Mouse (Mus musculus) MEL (cell line): ENCODE data around the gene Kcnh8. TPM values are rescaled to one million over a fixed set of nuclear protein-coding genes. Genes with fewer than 3 reads are reported as not detected.
A peak's percentile ranks its signal among the peaks of the same experiment; 100 is the strongest.

Source experiments
- DNase-seq: peaks from one replicate; pipeline ENCODE4 v3.0.0; 2011; ENCODE audit warnings: low read depth, low spot score
- H3K27ac ChIP-seq: 2 replicates; pipeline ENCODE4 v1.5.1; 2012; ENCODE audit warnings: low read depth, mild to moderate bottlenecking, control low read depth, low read length, moderate library complexity; ENCODE audit not compliant: control insufficient read depth
- H3K27me3 ChIP-seq, 2 experiments: fragments of 150-350 bp in 1 of 2; sonication (generic) in 1 of 2; 2 replicates each; pipeline ENCODE4 v1.6.1; 2012; ENCODE audit warnings: low read length in 2 of 2, mild to moderate bottlenecking in 2 of 2, improper control_type of control experiment in 1 of 2, moderate library complexity in 1 of 2; ENCODE audit not compliant: insufficient read depth in 2 of 2, control insufficient read depth in 1 of 2
- H3K36me3 ChIP-seq, 2 experiments: 2 replicates each; pipeline ENCODE4 v1.6.1; 2012 to 2014; ENCODE audit warnings: low read length in 2 of 2, improper control_type of control experiment in 1 of 2, inconsistent platforms in 1 of 2, mild to moderate bottlenecking in 1 of 2; ENCODE audit not compliant: insufficient read depth in 2 of 2, control insufficient read depth in 1 of 2
- H3K4me1 ChIP-seq, 2 experiments: fragments of 150-350 bp in 1 of 2; sonication (generic) in 1 of 2; 2 replicates each; pipeline ENCODE4 v1.6.1; 2012; ENCODE audit warnings: low read length in 2 of 2, improper control_type of control experiment in 1 of 2, mild to moderate bottlenecking in 1 of 2; ENCODE audit not compliant: insufficient read depth in 2 of 2, control insufficient read depth in 1 of 2
- H3K4me3 ChIP-seq, 2 experiments: fragments of 150-350 bp in 1 of 2; sonication (generic) in 1 of 2; 2 replicates each; pipeline ENCODE4 v1.5.1; 2012; ENCODE audit warnings: low read depth in 2 of 2, low read length in 2 of 2, mild to moderate bottlenecking in 2 of 2, moderate library complexity in 2 of 2, control low read depth in 1 of 2, improper control_type of control experiment in 1 of 2; ENCODE audit not compliant: control insufficient read depth in 1 of 2, insufficient read depth in 1 of 2
- H3K79me2 ChIP-seq: 2 replicates; pipeline ENCODE4 v1.6.1; 2012; ENCODE audit warnings: mild to moderate bottlenecking, low read length, moderate library complexity; ENCODE audit not compliant: control insufficient read depth, poor library complexity, insufficient read depth
- H3K9ac ChIP-seq: 2 replicates; pipeline ENCODE4 v1.6.1; 2012; ENCODE audit warnings: low read depth, mild to moderate bottlenecking, control low read depth, low read length, moderate library complexity; ENCODE audit not compliant: control insufficient read depth, poor library complexity, severe bottlenecking
- H3K9me3 ChIP-seq: fragments of 150-350 bp; sonication (generic); replicated peaks from 2 replicates; pipeline ENCODE4 v1.6.1; 2012; ENCODE audit warnings: mild to moderate bottlenecking, low read length, improper control_type of control experiment, moderate library complexity; ENCODE audit not compliant: insufficient read depth
- CHD1 ChIP-seq: IDR thresholded peaks from 2 replicates; pipeline ENCODE4 v1.6.1; 2012; ENCODE audit warnings: low read depth, mild to moderate bottlenecking, inconsistent platforms, low read length, improper control_type of control experiment
- CHD2 ChIP-seq: IDR thresholded peaks from 2 replicates; pipeline ENCODE4 v1.6.1; 2011; ENCODE audit warnings: low read length, improper control_type of control experiment
- ELF1 ChIP-seq: IDR thresholded peaks from 2 replicates; pipeline ENCODE4 v1.6.1; 2014; ENCODE audit warnings: low read depth, mild to moderate bottlenecking, inconsistent platforms, low read length, improper control_type of control experiment, moderate library complexity
- EP300 ChIP-seq, 2 experiments: IDR thresholded peaks; 2 replicates each; pipeline ENCODE4 v1.6.1; 2011; ENCODE audit warnings: improper control_type of control experiment in 2 of 2, low read length in 2 of 2, low read depth in 1 of 2, mild to moderate bottlenecking in 1 of 2
- ETS1 ChIP-seq: IDR thresholded peaks from 2 replicates; pipeline ENCODE4 v1.6.1; 2012; ENCODE audit warnings: low read depth, mild to moderate bottlenecking, inconsistent platforms, low read length, improper control_type of control experiment, moderate library complexity
- GABPA ChIP-seq: IDR thresholded peaks from 2 replicates; pipeline ENCODE4 v1.6.1; 2012; ENCODE audit warnings: low read depth, mild to moderate bottlenecking, inconsistent platforms, low read length, improper control_type of control experiment, moderate library complexity
- GATA1 ChIP-seq: IDR thresholded peaks from 2 replicates; pipeline ENCODE4 v1.6.1; 2011; ENCODE audit warnings: low read depth, low read length, improper control_type of control experiment
- JUND ChIP-seq: IDR thresholded peaks from 2 replicates; pipeline ENCODE4 v1.6.1; 2011; ENCODE audit warnings: low read depth, mild to moderate bottlenecking, improper control_type of control experiment, low read length
- KAT2A ChIP-seq: conservative IDR thresholded peaks from 2 replicates; pipeline ENCODE4 v1.6.1; 2012; ENCODE audit warnings: low read depth, low read length, improper control_type of control experiment, inconsistent platforms
- MAFK ChIP-seq: IDR thresholded peaks from 2 replicates; pipeline ENCODE4 v1.6.1; 2011; ENCODE audit warnings: low read depth, mild to moderate bottlenecking, low read length, improper control_type of control experiment, borderline replicate concordance
- MAX ChIP-seq: IDR thresholded peaks from 2 replicates; pipeline ENCODE4 v1.6.1; 2011; ENCODE audit warnings: low read length, improper control_type of control experiment
- MAZ ChIP-seq: IDR thresholded peaks from 2 replicates; pipeline ENCODE4 v1.6.1; 2012; ENCODE audit warnings: low read depth, mild to moderate bottlenecking, inconsistent platforms, low read length, improper control_type of control experiment
- MEF2A ChIP-seq: IDR thresholded peaks from 2 replicates; pipeline ENCODE4 v1.6.1; 2014; ENCODE audit warnings: low read depth, mild to moderate bottlenecking, inconsistent platforms, low read length, improper control_type of control experiment; ENCODE audit not compliant: poor library complexity, insufficient replicate concordance, severe bottlenecking; ENCODE audit errors: extremely low read depth
- MYC ChIP-seq: IDR thresholded peaks from 2 replicates; pipeline ENCODE4 v1.6.1; 2011; ENCODE audit warnings: low read depth, mild to moderate bottlenecking, low read length, improper control_type of control experiment, moderate library complexity
- RCOR1 ChIP-seq: IDR thresholded peaks from 2 replicates; pipeline ENCODE4 v1.6.1; 2012; ENCODE audit warnings: low read depth, mild to moderate bottlenecking, inconsistent platforms, low read length, improper control_type of control experiment
- SIN3A ChIP-seq: IDR thresholded peaks from 2 replicates; pipeline ENCODE4 v1.6.1; 2012; ENCODE audit warnings: low read length, improper control_type of control experiment, inconsistent platforms
- TBP ChIP-seq: IDR thresholded peaks from 2 replicates; pipeline ENCODE4 v1.8.0; 2011; ENCODE audit warnings: low read depth, low read length, improper control_type of control experiment
- TCF12 ChIP-seq: IDR thresholded peaks from 2 replicates; pipeline ENCODE4 v1.6.1; 2014; ENCODE audit warnings: low read depth, mild to moderate bottlenecking, inconsistent platforms, low read length, improper control_type of control experiment, moderate library complexity
- USF1 ChIP-seq: IDR thresholded peaks from 2 replicates; pipeline ENCODE4 v1.6.1; 2014; ENCODE audit warnings: low read depth, mild to moderate bottlenecking, inconsistent platforms, low read length, improper control_type of control experiment, moderate library complexity
- ZKSCAN1 ChIP-seq: IDR thresholded peaks from 2 replicates; pipeline ENCODE4 v1.6.1; 2012; ENCODE audit warnings: low read depth, mild to moderate bottlenecking, inconsistent platforms, low read length, improper control_type of control experiment, moderate library complexity
- ZNF384 ChIP-seq: IDR thresholded peaks from 2 replicates; pipeline ENCODE4 v1.6.1; 2012; ENCODE audit warnings: low read depth, mild to moderate bottlenecking, inconsistent platforms, low read length, improper control_type of control experiment
- polyA plus RNA-seq, 2 experiments: library from polyadenylated mRNA; stranded (reverse) in 1 of 2; unstranded in 1 of 2; fragments of >175 nt in 1 of 2; fragments of >200 nt in 1 of 2; gene quantifications; 2 replicates each; pipeline versions ENCODE4 v1.2.1 to v1.2.4; 2012; ENCODE audit warnings: low replicate concordance in 2 of 2, low read depth in 1 of 2; ENCODE audit not compliant: insufficient read length in 2 of 2, insufficient read depth in 1 of 2, missing spikeins in 1 of 2
- total RNA-seq: library from RNA; depleted of rRNA; stranded (reverse); fragments of 300-350 nt; gene quantifications from 2 replicates; pipeline ENCODE4 v1.2.3, GENCODE M21; 2012

Kcnh8 gene
- total and polyA plus RNA-seq, 3 experiments = not detected

- Histone ChIP-seq H3K36me3 (no peaks in the 10 kb centered on the region), H3K4me1 (no peaks in the 10 kb centered on the region), H3K9me3 (no peaks in the 10 kb centered on the region), H3K9ac (no peak overlapping the region), H3K27ac (no peak overlapping the region), H3K4me3 (no peak overlapping the region), H3K27me3 (no peaks in the 10 kb centered on the region), H3K79me2 (no peaks in the 10 kb centered on the region)
- DNase-seq = no peak
- TF ChIP-seq USF1 (no peak), MAFK (no peak), MAX (no peak), SIN3A (no peak), MAZ (no peak), ELF1 (no peak), GABPA (no peak), MYC (no peak), MEF2A (no peak), ZKSCAN1 (no peak), JUND (no peak), EP300 (IDR thresholded peaks at IDR 0.05; ENCODE audit: low read depth in 1 of 2, low read length in 2 of 2) (no peak), CHD2 (no peak)
Measured at GRCm38 (mm10) chr17:52819007-52819406, 216.5 kb downstream of the Kcnh8 start.

- TF ChIP-seq SIN3A (peak; percentile 29; the same call in 1 of the 2 replicates), ZNF384 (peak; percentile 24; the same call in 1 of the 2 replicates), TBP (no peak), CHD1 (no peak), GATA1 (no peak), EP300 (IDR thresholded peaks at IDR 0.05; ENCODE audit: low read depth in 1 of 2, low read length in 2 of 2) (peak; percentile 9 to 60; a peak in 1 of 4 replicates), USF1 (no peak), ZKSCAN1 (no peak), TCF12 (peak; percentile 52; the same call in 1 of the 2 replicates), ETS1 (peak; percentile 55; the same call in 1 of the 2 replicates), RCOR1 (no peak), KAT2A (0 out of 2 replicates have a peak, but pooled peaks have one; percentile 34)
- Histone ChIP-seq H3K36me3 (no peaks in the 10 kb centered on the region; a peak in 1 of 4 replicates), H3K4me3 (no peak overlapping the region), H3K4me1 (peaks cover 0 to 6% of the 10 kb centered on the region in 2 experiments; a peak in 1 of 4 replicates), H3K79me2 (no peaks in the 10 kb centered on the region), H3K9ac (no peak overlapping the region), H3K27me3 (no peaks in the 10 kb centered on the region), H3K9me3 (no peaks in the 10 kb centered on the region), H3K27ac (peak overlapping the region; percentile 62)
- DNase-seq = peak; percentile 3
Measured at GRCm38 (mm10) chr17:52829678-52830077, 227.2 kb downstream of the Kcnh8 start.
